Mouse (Mus musculus) mouse trophoblast stem cell (cell line): ENCODE measurements at regions not wholly inside any gene's neighbourhood (a gene's known extent, or its start where the extent isn't known, plus 50 kb on each side); places are given as distances from the start of the nearest gene placed in this dataset.

Source experiments
- in situ Hi-C, 2 experiments: fragments of 300-500 bp; cut with MseI, MboI; formaldehyde crosslinking; loops; 2 replicates in 1 of 2; 3 replicates in 1 of 2; pipeline ENCODE4 v1.15.1; 2025

- in situ Hi-C loops = no loop called here
These were observed 629.6 kb upstream of the Nrsn1 start for GRCm38 (mm10) chr13:25899871-25900270.

GRCm38 (mm10) chr13:25893150-25893549 is 622.8 kb upstream of the Nrsn1 start:
- in situ Hi-C loops = no loop called here

GRCm38 (mm10) chr13:25882818-25883217 is 612.5 kb upstream of the Nrsn1 start:
- in situ Hi-C loops = no loop called here

- in situ Hi-C loops = no loop called here
These were observed 598.6 kb upstream of the Nrsn1 start for GRCm38 (mm10) chr13:25868923-25869322.

GRCm38 (mm10) chr13:25858207-25858606 is 587.9 kb upstream of the Nrsn1 start:
- in situ Hi-C loops = no loop called here

- in situ Hi-C loops = no loop called here
These were observed 587.3 kb upstream of the Nrsn1 start for GRCm38 (mm10) chr13:25857569-25857968.

- in situ Hi-C loops = no loop called here
These were observed 586.8 kb upstream of the Nrsn1 start for GRCm38 (mm10) chr13:25857096-25857495.

- in situ Hi-C loops = no loop called here
These were observed 586.2 kb upstream of the Nrsn1 start for GRCm38 (mm10) chr13:25856549-25856948.

- in situ Hi-C loops = no loop called here
These were observed 577.9 kb upstream of the Nrsn1 start for GRCm38 (mm10) chr13:25848156-25848555.

- in situ Hi-C loops = no loop called here
These were observed 567.9 kb upstream of the Nrsn1 start for GRCm38 (mm10) chr13:25838237-25838636.

GRCm38 (mm10) chr13:25829146-25829924 is 559.0 kb upstream of the Nrsn1 start:
- in situ Hi-C loops = no loop called here

GRCm38 (mm10) chr13:25808564-25809253 is 538.4 kb upstream of the Nrsn1 start:
- in situ Hi-C loops = no loop called here

GRCm38 (mm10) chr13:25793216-25793803 is 523.0 kb upstream of the Nrsn1 start:
- in situ Hi-C loops = no loop called here

- in situ Hi-C loops = no loop called here
These were observed 510.9 kb upstream of the Nrsn1 start for GRCm38 (mm10) chr13:25781161-25781560.

- in situ Hi-C loops = no loop called here
These were observed 507.4 kb upstream of the Nrsn1 start for GRCm38 (mm10) chr13:25777706-25778105.

- in situ Hi-C loops = no loop called here
These were observed 504.4 kb upstream of the Nrsn1 start for GRCm38 (mm10) chr13:25774586-25775182.

- in situ Hi-C loops = no loop called here
These were observed 484.3 kb upstream of the Nrsn1 start for GRCm38 (mm10) chr13:25754515-25755105.

- in situ Hi-C loops = no loop called here
These were observed 481.1 kb upstream of the Nrsn1 start for GRCm38 (mm10) chr13:25751409-25751777.

GRCm38 (mm10) chr13:25750460-25751408 is 480.4 kb upstream of the Nrsn1 start:
- in situ Hi-C loops = no loop called here

- in situ Hi-C loops = no loop called here
These were observed 468.3 kb upstream of the Nrsn1 start for GRCm38 (mm10) chr13:25738601-25739000.
